Mouse (Mus musculus) kidney, postnatal 4 days (tissue): Measurements from ENCODE around the gene Vbp1.
A peak's percentile ranks its signal among the peaks of the same experiment; 100 is the strongest.

Experiments
- DNase-seq, 2 experiments: peaks; one replicate each; pipeline ENCODE4 v3.0.0; 2021; ENCODE audit warnings: mixed read lengths in 2 of 2

Gene Vbp1

DNA sequence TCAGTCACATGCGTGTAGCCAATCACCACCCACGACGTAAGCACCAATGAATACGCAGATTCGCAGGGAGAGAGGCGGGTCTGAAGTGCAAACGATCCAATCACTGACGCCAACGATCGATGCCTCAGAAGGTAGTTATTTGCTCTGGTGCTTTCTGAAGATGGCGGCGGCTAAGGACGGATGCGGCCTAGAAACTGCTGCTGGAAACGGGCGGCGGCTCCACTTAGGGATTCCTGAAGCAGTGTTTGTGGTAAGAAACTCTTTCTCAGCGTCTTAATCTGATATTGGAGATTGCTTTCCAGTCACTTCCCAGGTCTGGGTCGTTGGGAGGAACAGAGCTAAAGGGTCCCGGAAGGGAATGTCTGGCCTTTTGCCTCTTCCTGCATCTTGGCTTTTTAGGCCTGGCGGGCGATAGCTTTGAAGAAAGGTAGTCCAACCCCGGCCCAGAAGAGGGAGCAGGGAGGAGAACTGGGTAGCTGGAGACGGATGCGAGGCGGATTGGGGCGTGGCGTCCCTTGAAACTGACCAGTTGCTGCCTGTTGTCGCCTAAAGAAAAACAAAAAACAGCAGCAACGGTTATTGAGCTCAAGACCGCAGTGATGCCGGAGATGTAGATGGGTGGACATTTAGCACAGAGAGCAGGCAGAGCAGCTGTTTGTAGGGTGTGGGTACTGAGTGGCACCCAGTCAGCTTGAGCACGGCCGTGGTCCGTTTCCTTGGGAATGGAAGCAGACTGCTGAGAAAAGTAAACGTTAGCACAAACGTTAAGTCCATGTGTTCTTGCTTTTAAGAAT lies at the start of gene Vbp1:
Vbp1 (plus strand) TSS at position 121 of the 794 bp plus-strand sequence.
- DNase-seq: peak; percentile 83 to 91

DNA sequence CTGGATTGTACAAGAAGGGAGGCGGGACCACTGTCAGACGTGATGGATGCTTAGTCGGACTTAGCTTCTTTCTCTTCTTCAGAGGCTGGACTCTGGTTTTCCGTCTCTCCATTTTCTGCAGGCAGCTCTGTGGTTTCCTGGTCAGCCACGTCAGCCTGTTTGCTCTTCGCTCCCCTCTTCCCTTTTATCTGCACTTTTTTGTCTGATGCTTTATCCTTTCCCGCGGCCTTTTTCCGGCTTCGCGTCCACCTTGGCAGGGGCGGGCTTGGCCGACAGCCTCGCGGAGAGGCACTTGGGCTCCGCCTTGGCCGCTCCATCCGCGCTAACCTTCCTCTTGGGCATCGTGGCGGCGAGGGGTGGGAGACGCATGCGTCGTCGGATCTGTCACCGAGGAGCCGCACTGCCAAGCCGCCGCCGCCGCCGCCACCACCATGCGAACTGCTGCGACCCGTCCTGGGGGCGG lies 38.9 kb upstream of the Vbp1 start:
- peak; percentile 68 to 79 for DNase-seq

DNA sequence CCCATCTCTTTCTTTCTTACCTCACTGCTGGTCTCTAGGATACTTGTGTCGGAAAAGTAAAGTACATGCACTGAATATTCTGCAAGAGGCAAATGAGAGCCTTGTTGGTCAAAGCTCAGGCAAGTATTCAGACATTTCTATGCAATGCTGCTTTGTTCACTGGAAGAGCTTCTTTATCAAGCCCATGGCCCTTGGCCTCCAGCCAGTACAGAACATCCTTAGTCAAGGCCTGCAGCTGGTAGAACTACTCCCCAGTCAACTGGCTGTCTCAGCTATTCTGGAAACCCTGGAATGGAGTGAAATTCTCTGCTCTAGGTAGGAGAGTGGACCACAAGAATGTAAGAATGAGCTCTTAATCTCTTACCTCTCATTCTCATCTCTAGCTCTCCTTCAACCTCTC lies 24.2 kb upstream of the Vbp1 start:
- DNase-seq: no peak

DNA sequence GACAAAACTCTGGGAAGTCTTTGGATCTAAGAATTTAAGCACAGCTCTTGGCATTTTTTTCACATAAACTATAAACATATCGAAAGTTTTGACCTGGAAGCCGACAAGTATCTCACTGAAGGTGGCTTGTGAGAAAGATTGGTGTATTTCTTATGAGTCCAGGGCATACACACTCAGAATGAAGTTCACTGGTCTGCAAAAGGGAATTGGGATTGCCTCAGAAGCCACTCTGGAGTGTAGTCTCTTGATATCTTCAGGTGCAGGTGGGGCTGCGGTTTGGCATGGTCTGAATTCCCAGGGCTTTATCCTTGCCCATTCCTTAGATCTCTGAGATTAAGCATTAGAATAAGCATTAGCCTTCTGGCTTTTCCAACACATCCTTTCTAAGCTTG lies 316 bp upstream of the Vbp1 start:
- DNase-seq: no peak

DNA sequence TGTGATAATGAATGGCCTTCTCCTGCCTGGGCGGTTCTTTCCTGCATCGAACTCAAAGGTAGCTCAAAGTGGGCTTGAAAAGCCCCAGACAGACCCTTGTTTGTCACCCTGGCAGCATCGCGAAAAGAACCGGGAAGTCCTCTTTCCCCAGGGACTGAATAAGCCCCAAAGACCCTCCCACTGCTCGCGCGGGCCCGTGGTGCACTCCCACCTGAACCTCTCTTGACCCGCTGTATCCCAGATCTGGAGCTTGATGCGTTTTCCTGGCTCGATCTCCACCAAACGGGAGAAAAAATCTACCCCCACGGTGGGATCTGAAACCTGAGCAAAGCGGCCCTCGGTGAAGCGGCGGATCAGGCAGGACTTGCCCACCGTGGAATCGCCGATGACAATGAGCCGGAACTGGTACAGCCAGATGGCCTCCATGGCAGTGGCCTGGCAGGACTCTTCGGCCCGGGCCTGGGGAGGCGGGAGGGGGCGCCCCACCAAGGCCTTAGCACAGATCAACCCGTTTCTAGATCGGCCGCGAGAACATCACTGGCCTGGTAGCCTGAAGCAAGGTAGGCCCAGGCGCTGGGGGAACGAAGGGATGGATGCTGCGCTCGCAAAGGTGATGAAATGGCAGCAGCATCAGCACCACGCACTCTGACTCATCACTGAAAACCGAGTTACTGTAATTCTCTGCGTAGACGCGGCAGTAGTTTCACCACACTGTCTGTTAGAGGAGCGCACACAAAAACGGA lies 63.7 kb downstream of the Vbp1 start, which contains the start of gene Rab39b:
Rab39b (minus strand) TSS at position 650 of the 743 bp plus-strand sequence.
- DNase-seq: peak; percentile 6 to 18

DNA sequence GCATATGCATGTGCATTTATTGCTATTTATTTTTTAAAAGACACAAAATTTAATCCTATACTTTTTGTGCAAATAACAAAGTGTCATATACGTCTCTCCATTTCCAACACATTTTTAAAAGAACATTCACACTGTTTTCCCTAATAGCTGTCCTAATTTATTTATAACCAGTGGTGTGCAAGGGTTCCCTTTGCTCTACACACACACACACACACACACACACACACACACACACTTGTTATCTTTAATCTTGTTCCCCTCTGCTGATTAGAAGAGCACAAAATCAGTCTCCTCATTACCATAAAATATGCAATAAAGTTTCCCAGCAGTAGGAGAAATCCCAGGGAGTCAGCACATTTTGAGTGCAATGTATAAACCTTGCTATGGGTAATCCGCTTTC lies 64.4 kb downstream of the Vbp1 start:
- no peak for DNase-seq
